Mouse (Mus musculus): ENCODE results near the gene Pip5k1c. TPM values are rescaled to one million over a fixed set of nuclear protein-coding genes. Genes with fewer than 3 reads are reported as not detected.

Pip5k1c gene
- polyA plus RNA-seq, 1 experiment from 2014 or later = 41.8 TPM

DNA sequence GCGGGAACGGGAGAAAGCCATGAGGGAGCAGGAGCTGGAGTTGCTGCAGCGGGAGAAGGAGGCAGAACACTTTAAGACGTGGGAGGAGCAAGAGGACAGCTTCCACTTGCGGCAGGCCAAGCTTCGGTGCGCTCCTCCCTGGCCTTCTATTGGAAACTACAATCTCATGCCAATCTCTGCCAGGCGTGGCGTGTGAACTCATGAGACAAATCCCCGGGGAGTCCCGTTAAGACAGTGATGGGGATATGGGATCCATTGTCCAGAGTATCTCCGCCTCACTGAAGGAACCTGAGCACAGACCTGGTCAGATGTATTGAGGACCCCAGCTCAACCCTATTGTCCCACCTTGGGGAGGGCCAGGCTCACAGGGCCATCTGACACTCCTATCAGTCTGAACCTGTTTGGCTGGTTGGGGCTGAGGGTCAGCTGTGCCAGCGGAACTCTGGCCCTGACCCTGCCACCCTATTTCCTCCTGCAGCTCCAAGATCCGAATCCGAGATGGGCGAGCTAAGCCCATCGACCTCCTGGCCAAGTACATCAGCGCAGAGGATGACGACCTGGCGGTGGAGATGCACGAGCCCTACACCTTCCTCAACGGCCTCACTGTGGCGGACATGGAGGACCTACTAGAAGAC, 30.5 kb downstream of the Pip5k1c start:
- no peak overlapping the region for H3K9ac ChIP-seq (ENCODE audit: low read length)
- WGBS = 90% methylated on average over 23 of the region's 23 CpGs
- no peaks in the 10 kb centered on the region for H3K27me3 ChIP-seq (ENCODE audit: control insufficient read depth, insufficient read depth, low read length)
- no peaks in the 10 kb centered on the region for H3K9me3 ChIP-seq (replicated peaks; ENCODE audit: control insufficient read depth, low read length)
- H3K4me1 ChIP-seq (ENCODE audit: control insufficient read depth, insufficient read depth, low read length) = peaks cover 25% of the 10 kb centered on the region
- no peak overlapping the region for H3K4me3 ChIP-seq (replicated peaks; ENCODE audit: low read length)
- no peak for ATAC-seq (ENCODE audit: insufficient read depth, low FRiP score)
- no peak overlapping the region for H3K27ac ChIP-seq (ENCODE audit: low read length)
- H3K4me2 ChIP-seq (ENCODE audit: low read depth, low read length) = no peak overlapping the region
- H3K36me3 ChIP-seq (ENCODE audit: control insufficient read depth, insufficient read depth, low read length) = peaks cover 42% of the 10 kb centered on the region

DNA sequence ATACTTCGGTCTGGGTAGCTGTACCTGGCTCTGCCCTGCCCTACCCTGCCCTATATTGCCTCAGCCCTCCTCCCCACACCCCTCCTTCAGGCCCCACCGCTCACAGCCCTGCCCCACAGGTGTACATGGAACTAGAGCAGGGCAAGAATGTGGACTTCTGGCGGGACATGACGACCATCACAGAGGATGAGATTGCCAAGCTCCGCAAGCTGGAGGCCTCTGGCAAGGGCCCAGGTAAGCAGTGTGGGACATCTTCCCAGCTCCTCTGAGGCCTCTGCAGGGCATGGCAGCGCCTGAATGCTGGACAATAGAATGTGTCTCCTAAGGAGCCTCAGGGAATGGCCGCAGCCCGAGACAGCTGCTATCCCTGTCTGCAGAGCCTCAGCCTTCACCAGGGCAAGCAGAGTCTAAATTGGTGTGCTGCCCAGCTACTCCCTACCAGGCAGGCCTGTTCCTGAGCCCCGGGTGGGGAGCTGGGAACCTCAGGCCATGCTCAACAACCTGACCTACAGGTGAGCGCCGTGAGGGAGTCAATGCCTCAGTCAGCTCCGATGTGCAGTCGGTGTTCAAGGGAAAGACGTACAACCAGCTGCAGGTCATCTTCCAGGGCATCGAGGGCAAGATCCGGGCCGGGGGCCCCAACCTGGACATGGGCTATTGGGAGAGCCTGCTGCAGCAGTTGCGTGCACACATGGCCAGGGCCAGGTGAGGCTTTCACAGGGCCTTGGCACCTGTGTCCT, 31.2 kb downstream of the Pip5k1c start:
- ATAC-seq (ENCODE audit: insufficient read depth, low FRiP score) = no peak
- Histone ChIP-seq H3K9ac (ENCODE audit: low read length) (no peak overlapping the region), H3K27ac (ENCODE audit: low read length) (no peak overlapping the region), H3K4me3 (replicated peaks; ENCODE audit: low read length) (no peak overlapping the region), H3K9me3 (replicated peaks; ENCODE audit: control insufficient read depth, low read length) (no peaks in the 10 kb centered on the region), H3K27me3 (ENCODE audit: control insufficient read depth, insufficient read depth, low read length) (no peaks in the 10 kb centered on the region), H3K4me1 (ENCODE audit: control insufficient read depth, insufficient read depth, low read length) (peaks cover 26% of the 10 kb centered on the region), H3K36me3 (ENCODE audit: control insufficient read depth, insufficient read depth, low read length) (peaks cover 42% of the 10 kb centered on the region), H3K4me2 (ENCODE audit: low read depth, low read length) (no peak overlapping the region)
- WGBS = 93% methylated on average over 18 of the region's 18 CpGs

DNA sequence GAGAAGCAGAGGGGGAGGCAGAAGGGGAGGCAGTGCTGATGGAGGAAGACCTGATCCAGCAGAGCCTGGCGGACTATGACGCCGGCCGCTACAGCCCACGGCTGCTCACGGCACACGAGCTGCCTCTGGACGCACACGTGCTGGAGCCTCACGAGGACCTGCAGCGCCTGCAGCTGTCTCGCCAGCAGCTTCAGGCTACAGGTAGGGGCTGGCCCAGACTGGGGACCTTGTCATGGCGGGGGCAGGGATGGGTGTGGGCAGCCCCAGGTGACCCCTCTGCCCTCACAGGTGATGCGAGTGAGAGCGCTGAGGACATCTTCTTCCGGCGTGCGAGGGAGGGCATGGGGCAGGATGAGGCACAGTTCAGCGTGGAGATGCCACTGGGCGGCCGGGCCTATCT, 32.4 kb downstream of the Pip5k1c start:
- Histone ChIP-seq H3K27ac (ENCODE audit: low read length) (no peak overlapping the region), H3K36me3 (ENCODE audit: control insufficient read depth, insufficient read depth, low read length) (peaks cover 42% of the 10 kb centered on the region)

DNA sequence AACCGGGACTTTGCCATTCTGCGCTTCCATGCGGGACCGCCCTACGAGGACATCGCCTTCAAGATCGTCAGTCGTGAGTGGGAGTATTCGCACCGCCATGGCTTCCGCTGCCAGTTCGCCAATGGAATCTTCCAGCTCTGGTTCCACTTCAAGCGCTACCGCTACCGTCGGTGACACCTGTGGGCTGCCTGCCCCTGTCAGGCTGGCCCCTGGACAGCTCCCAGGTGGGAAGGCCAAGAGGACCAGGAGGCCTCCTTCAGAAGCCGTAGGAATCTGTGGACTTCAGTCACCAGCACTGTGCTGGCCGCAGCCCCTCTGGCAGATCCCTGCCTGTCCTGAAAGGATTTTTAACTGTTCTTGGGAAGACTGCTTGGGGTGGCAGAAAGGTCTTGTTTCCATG, 33.0 kb downstream of the Pip5k1c start:
- ATAC-seq (ENCODE audit: insufficient read depth, low FRiP score) = no peak
- Histone ChIP-seq H3K4me2 (ENCODE audit: low read depth, low read length) (no peak overlapping the region), H3K27me3 (ENCODE audit: control insufficient read depth, insufficient read depth, low read length) (no peaks in the 10 kb centered on the region), H3K9ac (ENCODE audit: low read length) (no peak overlapping the region), H3K36me3 (ENCODE audit: control insufficient read depth, insufficient read depth, low read length) (peaks cover 42% of the 10 kb centered on the region), H3K27ac (ENCODE audit: low read length) (no peak overlapping the region), H3K9me3 (replicated peaks; ENCODE audit: control insufficient read depth, low read length) (no peaks in the 10 kb centered on the region), H3K4me3 (replicated peaks; ENCODE audit: low read length) (no peak overlapping the region), H3K4me1 (ENCODE audit: control insufficient read depth, insufficient read depth, low read length) (peaks cover 31% of the 10 kb centered on the region)
- WGBS = 91% methylated on average over 18 of the region's 18 CpGs

More for the DNA sequence above, 32.4 kb downstream of the Pip5k1c start:
- no peak for ATAC-seq (ENCODE audit: insufficient read depth, low FRiP score)
- Histone ChIP-seq H3K4me2 (ENCODE audit: low read depth, low read length) (no peak overlapping the region), H3K27me3 (ENCODE audit: control insufficient read depth, insufficient read depth, low read length) (no peaks in the 10 kb centered on the region), H3K4me3 (replicated peaks; ENCODE audit: low read length) (no peak overlapping the region), H3K4me1 (ENCODE audit: control insufficient read depth, insufficient read depth, low read length) (peaks cover 26% of the 10 kb centered on the region), H3K9me3 (replicated peaks; ENCODE audit: control insufficient read depth, low read length) (no peaks in the 10 kb centered on the region), H3K9ac (ENCODE audit: low read length) (no peak overlapping the region)
- 92% methylated on average over 21 of the region's 21 CpGs for WGBS

DNA sequence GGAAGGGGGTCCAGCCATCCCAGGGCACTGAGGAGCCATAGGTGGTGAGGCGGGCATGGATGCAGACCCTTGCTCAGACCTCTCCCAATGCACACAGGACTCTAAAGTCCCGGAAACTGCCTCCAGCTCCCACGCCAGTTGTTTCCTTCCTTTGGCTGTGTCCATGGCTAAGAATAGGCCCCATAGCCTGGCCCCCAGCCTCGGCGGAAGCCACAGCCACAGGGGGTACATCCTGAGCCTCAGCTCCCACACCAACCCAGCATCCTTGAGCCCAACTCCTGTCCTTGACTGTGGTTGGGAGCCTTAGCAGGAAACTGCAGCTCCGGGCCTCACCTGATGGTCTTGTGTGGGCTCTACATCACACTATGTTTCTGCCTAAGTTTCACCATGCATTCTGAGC, 34.1 kb downstream of the Pip5k1c start:
- Histone ChIP-seq H3K4me3 (replicated peaks; ENCODE audit: low read length) (no peak overlapping the region; the same call in 1 of the 2 replicates), H3K36me3 (ENCODE audit: control insufficient read depth, insufficient read depth, low read length) (peaks cover 42% of the 10 kb centered on the region), H3K9ac (ENCODE audit: low read length) (no peak overlapping the region), H3K9me3 (replicated peaks; ENCODE audit: control insufficient read depth, low read length) (no peaks in the 10 kb centered on the region), H3K27me3 (ENCODE audit: control insufficient read depth, insufficient read depth, low read length) (no peaks in the 10 kb centered on the region), H3K4me1 (ENCODE audit: control insufficient read depth, insufficient read depth, low read length) (peaks cover 28% of the 10 kb centered on the region), H3K27ac (ENCODE audit: low read length) (peak overlapping the region; percentile 42; the same call in 1 of the 2 replicates), H3K4me2 (ENCODE audit: low read depth, low read length) (no peak overlapping the region)
- ATAC-seq (ENCODE audit: insufficient read depth, low FRiP score) = no peak
- WGBS = 71% methylated on average over 6 of the region's 6 CpGs

DNA sequence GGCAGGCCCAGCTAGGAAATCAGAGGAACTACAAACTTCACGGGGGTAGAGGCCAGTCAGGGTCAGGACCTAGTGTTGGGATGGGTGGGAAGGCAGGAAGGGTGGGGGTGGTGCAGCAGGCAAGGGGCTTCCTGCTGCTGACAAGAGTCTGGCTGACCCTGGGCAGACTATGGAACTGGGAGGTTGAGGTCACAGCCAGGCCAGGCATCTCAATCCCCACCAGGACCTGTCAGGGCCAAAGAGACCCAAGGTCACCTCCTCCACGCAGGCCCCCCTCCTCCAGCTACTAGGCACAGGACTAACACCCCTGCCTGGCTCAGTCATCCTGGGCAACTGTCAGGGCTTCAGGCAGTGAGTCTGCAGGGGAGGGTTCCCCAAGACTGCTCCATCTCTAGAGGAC, 35.2 kb downstream of the Pip5k1c start:
- Histone ChIP-seq H3K4me2 (ENCODE audit: low read depth, low read length) (peak overlapping the region; percentile 62; the same call in 1 of the 2 replicates), H3K27me3 (ENCODE audit: control insufficient read depth, insufficient read depth, low read length) (no peaks in the 10 kb centered on the region), H3K9ac (ENCODE audit: low read length) (peak overlapping the region; percentile 71), H3K4me1 (ENCODE audit: control insufficient read depth, insufficient read depth, low read length) (peaks cover 30% of the 10 kb centered on the region), H3K27ac (ENCODE audit: low read length) (peak overlapping the region; percentile 97), H3K9me3 (replicated peaks; ENCODE audit: control insufficient read depth, low read length) (no peaks in the 10 kb centered on the region), H3K36me3 (ENCODE audit: control insufficient read depth, insufficient read depth, low read length) (peaks cover 35% of the 10 kb centered on the region), H3K4me3 (replicated peaks; ENCODE audit: low read length) (no peak overlapping the region)
- ATAC-seq (ENCODE audit: insufficient read depth, low FRiP score) = no peak
- WGBS = 14% methylated on average over 2 of the region's 2 CpGs

DNA sequence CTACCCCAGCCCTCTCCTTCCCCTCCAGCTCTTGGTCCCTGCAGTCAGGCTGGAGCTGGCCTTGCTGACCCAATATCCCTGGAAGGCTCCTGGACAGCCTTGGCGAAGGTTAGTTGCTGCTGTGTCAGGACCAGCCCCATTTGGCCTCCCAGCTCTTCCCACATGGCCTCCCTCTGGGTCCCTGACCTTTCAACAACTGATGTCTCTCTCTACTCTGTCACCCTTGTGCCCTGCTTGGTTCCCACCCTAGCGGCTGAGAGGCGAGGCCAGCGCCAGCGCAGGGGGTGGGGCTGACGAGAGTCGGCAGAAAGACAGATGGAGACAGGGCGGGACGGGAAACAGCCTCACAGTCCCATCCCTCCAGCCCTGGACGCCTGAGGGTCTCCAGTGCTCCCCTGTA, 35.6 kb downstream of the Pip5k1c start, which contains the start of gene Tbxa2r:
Gene Tbxa2r (plus strand): TSS at position 346 of the 400 bp plus-strand sequence.
- 9% methylated on average over 10 of the region's 10 CpGs for WGBS
- Histone ChIP-seq H3K9ac (ENCODE audit: low read length) (peak within 1 kb of the TSS; percentile 71), H3K4me2 (ENCODE audit: low read depth, low read length) (peak within 1 kb of the TSS; percentile 62), H3K4me1 (ENCODE audit: control insufficient read depth, insufficient read depth, low read length) (peaks cover 30% of the 10 kb centered on the region), H3K27ac (ENCODE audit: low read length) (peak within 1 kb of the TSS; percentile 97), H3K4me3 (replicated peaks; ENCODE audit: low read length) (peak within 1 kb of the TSS; percentile 44), H3K36me3 (ENCODE audit: control insufficient read depth, insufficient read depth, low read length) (peaks cover 30% of the 10 kb centered on the region), H3K9me3 (replicated peaks; ENCODE audit: control insufficient read depth, low read length) (no peaks in the 10 kb centered on the region), H3K27me3 (ENCODE audit: control insufficient read depth, insufficient read depth, low read length) (no peaks in the 10 kb centered on the region)
- peak; percentile 37; the same call in 1 of the 2 replicates for ATAC-seq (ENCODE audit: insufficient read depth, low FRiP score)

DNA sequence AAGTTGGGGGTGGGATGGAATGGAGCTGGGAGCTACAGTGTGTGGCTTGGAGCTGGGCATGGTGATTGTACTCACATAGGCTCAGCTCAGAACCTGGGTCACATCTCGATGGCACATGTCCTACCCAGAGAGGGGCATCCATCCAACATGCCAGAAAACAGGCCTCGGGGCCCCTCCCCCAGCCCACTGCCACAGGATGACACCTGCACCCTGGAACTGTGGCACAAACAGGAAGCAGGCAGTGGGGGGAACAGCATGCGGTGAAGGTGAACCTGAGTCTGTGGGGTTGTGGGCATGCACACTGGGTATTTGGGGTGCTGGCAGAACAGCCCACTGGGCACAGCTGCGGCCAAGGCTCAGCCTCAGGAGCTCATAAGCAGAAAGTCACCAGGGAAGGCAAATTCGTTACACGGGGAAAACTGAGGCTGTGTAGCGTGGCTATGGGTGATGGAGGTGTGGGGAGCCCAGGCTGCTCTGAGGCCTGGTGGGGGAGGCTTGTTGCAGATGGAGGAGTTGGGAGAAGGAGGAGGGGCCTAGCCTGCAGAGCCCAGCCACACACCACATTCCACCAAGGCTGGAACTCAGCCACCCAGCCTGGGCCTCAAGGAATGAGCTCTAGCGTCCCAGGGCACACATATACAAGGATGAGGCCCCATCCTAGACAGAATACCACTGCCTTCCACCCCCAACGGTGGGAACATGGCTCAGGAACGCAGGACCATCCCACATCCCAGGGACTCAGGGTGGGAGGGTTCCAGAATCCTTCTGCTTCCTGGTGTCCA, 36.6 kb downstream of the Pip5k1c start:
- Histone ChIP-seq H3K4me3 (replicated peaks; ENCODE audit: low read length) (peak overlapping the region; percentile 44), H3K36me3 (ENCODE audit: control insufficient read depth, insufficient read depth, low read length) (peaks cover 21% of the 10 kb centered on the region), H3K4me1 (ENCODE audit: control insufficient read depth, insufficient read depth, low read length) (peaks cover 30% of the 10 kb centered on the region), H3K9ac (ENCODE audit: low read length) (peak overlapping the region; percentile 71), H3K27ac (ENCODE audit: low read length) (peak overlapping the region; percentile 97), H3K27me3 (ENCODE audit: control insufficient read depth, insufficient read depth, low read length) (no peaks in the 10 kb centered on the region), H3K4me2 (ENCODE audit: low read depth, low read length) (peak overlapping the region; percentile 62), H3K9me3 (replicated peaks; ENCODE audit: control insufficient read depth, low read length) (no peaks in the 10 kb centered on the region)
- 33% methylated on average over 10 of the region's 10 CpGs for WGBS
- peak; percentile 82 for ATAC-seq (ENCODE audit: insufficient read depth, low FRiP score)
